Mouse (Mus musculus): Measurements from ENCODE around the gene Vmn1r101. TPM values are rescaled to one million over a fixed set of nuclear protein-coding genes. Genes with fewer than 3 reads are reported as not detected.

The Vmn1r101 gene
- not detected for total RNA-seq (2023)

GRCm38 (mm10) chr7:20442493-20442892, at the start of gene Vmn1r101:
TSS of gene Vmn1r101 (minus strand) at chr7:20442593.

GRCm38 (mm10) chr7:20474825-20475224, 32.4 kb upstream of the Vmn1r101 start, which contains the start of gene Gm10670:
TSS of gene Gm10670 (minus strand) at chr7:20474925.

GRCm38 (mm10) chr7:20417642-20418041, 24.8 kb downstream of the Vmn1r101 start, which contains the start of gene Vmn1r100:
TSS of gene Vmn1r100 (plus strand) at chr7:20417942.

Other genes with a start within 250 kb of the Vmn1r101 start
- not detected for gene Vmn1r95, start 248.9 kb downstream of the Vmn1r101 start, total RNA-seq (2023)
- not detected for gene Gm6164, start 237.0 kb downstream of the Vmn1r101 start, total RNA-seq (2023)
- gene Gm4498, start 208.8 kb downstream of the Vmn1r101 start, total RNA-seq (2023), result not detected
- not detected for gene Gm5890, start 179.8 kb downstream of the Vmn1r101 start, total RNA-seq (2023)
- gene Gm4133, start 108.5 kb downstream of the Vmn1r101 start, total RNA-seq (2023), result not detected
- gene Gm5728, start 67.2 kb downstream of the Vmn1r101 start, total RNA-seq (2023), result not detected
- gene Vmn1r100, start 24.7 kb downstream of the Vmn1r101 start, total RNA-seq (2023), result not detected
- not detected for gene Gm10670, start 32.3 kb upstream of the Vmn1r101 start, total RNA-seq (2023)
- not detected for gene Vmn1r103, start 67.9 kb upstream of the Vmn1r101 start, total RNA-seq (2023)
- not detected for gene Vmn1r104, start 91.2 kb upstream of the Vmn1r101 start, total RNA-seq (2023)
- gene Gm5726, start 103.2 kb upstream of the Vmn1r101 start, total RNA-seq (2023), result not detected
- gene Gm4141, start 133.6 kb upstream of the Vmn1r101 start, total RNA-seq (2023), result not detected
- gene Gm4513, start 156.4 kb upstream of the Vmn1r101 start, total RNA-seq (2023), result not detected
- gene Vmn1r107, start 226.3 kb upstream of the Vmn1r101 start, total RNA-seq (2023), result not detected

All from T-cell, adult 66 days (primary cell).